Mouse (Mus musculus) midbrain, embryonic 10.5 days (tissue): ENCODE results near the gene Krtap29-1. TPM values are rescaled to one million over a fixed set of nuclear protein-coding genes. Genes with fewer than 3 reads are reported as not detected.
A peak's percentile ranks its signal among the peaks of the same experiment; 100 is the strongest.

Experiments used
- DNase-seq: peaks from one replicate; pipeline ENCODE4 v3.0.0-alpha.2; 2017; ENCODE audit warnings: low spot score
- H3K27ac ChIP-seq: fragments of 300-500 bp; sonication (generic); replicated peaks from 2 replicates; pipeline ENCODE4 v1.5.1; 2016; ENCODE audit warnings: mild to moderate bottlenecking
- H3K27me3 ChIP-seq: fragments of 300-500 bp; sonication (generic); 2 replicates; pipeline ENCODE4 v1.6.1; 2016; ENCODE audit warnings: low read depth, mild to moderate bottlenecking; ENCODE audit not compliant: poor library complexity, severe bottlenecking
- H3K36me3 ChIP-seq: fragments of 300-500 bp; sonication (generic); 2 replicates; pipeline ENCODE4 v1.6.1; 2016; ENCODE audit warnings: mild to moderate bottlenecking, moderate library complexity
- H3K4me1 ChIP-seq: fragments of 300-500 bp; sonication (generic); 2 replicates; pipeline ENCODE4 v1.6.1; 2016
- H3K4me3 ChIP-seq: fragments of 300-500 bp; sonication (generic); 2 replicates; pipeline ENCODE4 v1.5.1; 2016; ENCODE audit warnings: mild to moderate bottlenecking, moderate library complexity
- H3K9me3 ChIP-seq: fragments of 300-500 bp; sonication (generic); replicated peaks from 2 replicates; pipeline ENCODE4 v1.6.1; 2016; ENCODE audit warnings: mild to moderate bottlenecking
- WGBS: fragments of 180-500 bp; shearing (Covaris S2); methylation state at CpG from one replicate; pipeline ENCODE4 v1.1.7; 2016; 5-methylcytosine and 5-hydroxymethylcytosine counted together
- polyA plus RNA-seq: library from polyadenylated mRNA; unstranded; fragments of >200 nt; fragmentation: Nextera tagmentation; extraction: Ambion mirVana; gene quantifications from 2 replicates; pipeline ENCODE4 v1.2.1, GENCODE M21; 2016

Krtap29-1 gene
- polyA plus RNA-seq, 1 experiment from 2014 or later, result not detected

GRCm38 (mm10) chr11:99990571-99990970 lies 11.7 kb upstream of the Krtap29-1 start:
- no peaks in the 10 kb centered on the region for H3K36me3 ChIP-seq
- H3K27ac ChIP-seq, result no peak overlapping the region
- peaks cover 25% of the 10 kb centered on the region for H3K27me3 ChIP-seq
- H3K9me3 ChIP-seq, result no peaks in the 10 kb centered on the region
- peaks cover 7% of the 10 kb centered on the region for H3K4me1 ChIP-seq
- H3K4me3 ChIP-seq, result no peak overlapping the region
- WGBS, result 74% methylated on average over 3 of the region's 3 CpGs
- no peak for DNase-seq

GRCm38 (mm10) chr11:99989881-99990405 lies 11.1 kb upstream of the Krtap29-1 start:
- H3K4me3 ChIP-seq, result no peak overlapping the region
- H3K27ac ChIP-seq, result no peak overlapping the region
- no peaks in the 10 kb centered on the region for H3K9me3 ChIP-seq
- H3K4me1 ChIP-seq, result peaks cover 7% of the 10 kb centered on the region
- no peak for DNase-seq
- 89% methylated on average over 6 of the region's 6 CpGs for WGBS
- no peaks in the 10 kb centered on the region for H3K36me3 ChIP-seq
- H3K27me3 ChIP-seq, result peaks cover 25% of the 10 kb centered on the region

GRCm38 (mm10) chr11:99988530-99988929 lies 9.7 kb upstream of the Krtap29-1 start:
- no peak for DNase-seq
- Histone ChIP-seq H3K27me3 (peaks cover 10% of the 10 kb centered on the region), H3K36me3 (no peaks in the 10 kb centered on the region), H3K9me3 (no peaks in the 10 kb centered on the region), H3K4me3 (no peak overlapping the region), H3K27ac (no peak overlapping the region), H3K4me1 (peaks cover 4% of the 10 kb centered on the region)
- WGBS, result 97% methylated on average over 3 of the region's 3 CpGs

- WGBS, result 88% methylated on average over 8 of the region's 8 CpGs
- no peaks in the 10 kb centered on the region for H3K9me3 ChIP-seq
Observed at GRCm38 (mm10) chr11:99986180-99986647, 7.4 kb upstream of the Krtap29-1 start, which contains the start of gene Krtap16-1. Krtap16-1 (minus strand) TSS chr11:99986597.

GRCm38 (mm10) chr11:99985291-99986092 lies 6.6 kb upstream of the Krtap29-1 start:
- H3K4me3 ChIP-seq, result no peak overlapping the region
- H3K9me3 ChIP-seq, result no peaks in the 10 kb centered on the region
- no peaks in the 10 kb centered on the region for H3K4me1 ChIP-seq
- no peak overlapping the region; the same call in 1 of the 2 replicates for H3K27ac ChIP-seq
- no peaks in the 10 kb centered on the region for H3K36me3 ChIP-seq
- WGBS, result 87% methylated on average over 20 of the region's 20 CpGs
- no peak for DNase-seq
- no peaks in the 10 kb centered on the region for H3K27me3 ChIP-seq

More at GRCm38 (mm10) chr11:99986180-99986647, 7.4 kb upstream of the Krtap29-1 start, which contains the start of gene Krtap16-1:
- H3K36me3 ChIP-seq, result no peaks in the 10 kb centered on the region
- no peak within 1 kb of the TSS; the same call in 1 of the 2 replicates for H3K27ac ChIP-seq
- no peak for DNase-seq
- H3K4me3 ChIP-seq, result no peak within 1 kb of the TSS
- H3K27me3 ChIP-seq, result no peaks in the 10 kb centered on the region
- H3K4me1 ChIP-seq, result no peaks in the 10 kb centered on the region

- WGBS, result 90% methylated on average over 1 of the region's 1 CpGs
- no peak for DNase-seq
- Histone ChIP-seq H3K27ac (no peak overlapping the region), H3K36me3 (no peaks in the 10 kb centered on the region), H3K9me3 (no peaks in the 10 kb centered on the region), H3K27me3 (no peaks in the 10 kb centered on the region), H3K4me1 (no peaks in the 10 kb centered on the region), H3K4me3 (no peak overlapping the region)
Observed at GRCm38 (mm10) chr11:99983442-99983841, 4.6 kb upstream of the Krtap29-1 start.

- no peaks in the 10 kb centered on the region for H3K4me1 ChIP-seq
- H3K9me3 ChIP-seq, result no peaks in the 10 kb centered on the region
- 86% methylated on average over 9 of the region's 9 CpGs for WGBS
- H3K27ac ChIP-seq, result no peak overlapping the region
- no peak overlapping the region for H3K4me3 ChIP-seq
- DNase-seq, result no peak
- no peaks in the 10 kb centered on the region for H3K36me3 ChIP-seq
- H3K27me3 ChIP-seq, result no peaks in the 10 kb centered on the region
Observed at GRCm38 (mm10) chr11:99982731-99983130, 3.9 kb upstream of the Krtap29-1 start.

GRCm38 (mm10) chr11:99965961-99966360 lies 12.9 kb downstream of the Krtap29-1 start:
- Histone ChIP-seq H3K36me3 (no peaks in the 10 kb centered on the region), H3K9me3 (no peaks in the 10 kb centered on the region), H3K4me3 (no peak overlapping the region), H3K4me1 (0 out of 2 replicates have a peak, but pooled peaks cover 3% of the 10 kb centered on the region), H3K27me3 (no peaks in the 10 kb centered on the region), H3K27ac (no peak overlapping the region)
- no peak for DNase-seq
- WGBS, result 83% methylated on average over 2 of the region's 2 CpGs

GRCm38 (mm10) chr11:99964213-99964612 lies 14.6 kb downstream of the Krtap29-1 start:
- DNase-seq, result no peak
- Histone ChIP-seq H3K9me3 (no peaks in the 10 kb centered on the region), H3K4me1 (0 out of 2 replicates have a peak, but pooled peaks cover 3% of the 10 kb centered on the region), H3K4me3 (no peak overlapping the region), H3K27me3 (no peaks in the 10 kb centered on the region), H3K27ac (no peak overlapping the region), H3K36me3 (no peaks in the 10 kb centered on the region)
- WGBS, result 58% methylated on average over 6 of the region's 6 CpGs

- H3K36me3 ChIP-seq, result no peaks in the 10 kb centered on the region
- peaks cover 9% of the 10 kb centered on the region for H3K4me1 ChIP-seq
- H3K4me3 ChIP-seq, result no peak within 1 kb of the TSS
- peak within 1 kb of the TSS; percentile 55 for H3K27ac ChIP-seq
- peaks cover 4% of the 10 kb centered on the region; the same call in 1 of the 2 replicates for H3K9me3 ChIP-seq
- no peak for DNase-seq
- H3K27me3 ChIP-seq, result no peaks in the 10 kb centered on the region
- WGBS, result 89% methylated on average over 2 of the region's 2 CpGs
Observed at GRCm38 (mm10) chr11:99948175-99948574, 30.7 kb downstream of the Krtap29-1 start, which contains the start of gene Krtap9-5. Krtap9-5 (plus strand) TSS chr11:99948475.

GRCm38 (mm10) chr11:99937751-99938264 lies 41.0 kb downstream of the Krtap29-1 start:
- H3K4me3 ChIP-seq, result no peak overlapping the region
- H3K9me3 ChIP-seq, result no peaks in the 10 kb centered on the region
- no peaks in the 10 kb centered on the region for H3K36me3 ChIP-seq
- no peak for DNase-seq
- 89% methylated on average over 9 of the region's 9 CpGs for WGBS
- no peaks in the 10 kb centered on the region for H3K27me3 ChIP-seq
- H3K4me1 ChIP-seq, result no peaks in the 10 kb centered on the region
- no peak overlapping the region for H3K27ac ChIP-seq

- WGBS, result 89% methylated on average over 1 of the region's 1 CpGs
Observed at GRCm38 (mm10) chr11:99935991-99936390, 42.9 kb downstream of the Krtap29-1 start, which contains the start of gene Krtap31-2. Krtap31-2 (plus strand) TSS chr11:99936291.

More at GRCm38 (mm10) chr11:99935991-99936390, 42.9 kb downstream of the Krtap29-1 start, which contains the start of gene Krtap31-2:
- Histone ChIP-seq H3K4me1 (no peaks in the 10 kb centered on the region), H3K27me3 (no peaks in the 10 kb centered on the region), H3K36me3 (no peaks in the 10 kb centered on the region), H3K4me3 (no peak within 1 kb of the TSS), H3K27ac (no peak within 1 kb of the TSS), H3K9me3 (no peaks in the 10 kb centered on the region)
- no peak for DNase-seq
